Mouse (Mus musculus) lung, embryonic 15.5 days (tissue): ENCODE results near the gene Dbnl. TPM values are rescaled to one million over a fixed set of nuclear protein-coding genes. Genes with fewer than 3 reads are reported as not detected.
A peak's percentile ranks its signal among the peaks of the same experiment; 100 is the strongest.

Experiments
- ATAC-seq: fragments of 200-750 bp; cut with Nextera tagmentation; 2 replicates; pipeline ENCODE4 v1.8.0; 2017; ENCODE audit warnings: moderate number of reproducible peaks, borderline replicate concordance; ENCODE audit not compliant: low FRiP score, low TSS enrichment; ENCODE audit errors: extremely low read depth
- H3K27ac ChIP-seq: fragments of 300-500 bp; sonication (generic); 2 replicates; pipeline ENCODE4 v1.5.1; 2015; ENCODE audit warnings: moderate library complexity, mild to moderate bottlenecking, inconsistent platforms
- H3K27me3 ChIP-seq: fragments of 300-500 bp; sonication (generic); 2 replicates; pipeline ENCODE4 v1.6.1; 2015; ENCODE audit warnings: inconsistent platforms
- H3K36me3 ChIP-seq: fragments of 300-500 bp; sonication (generic); 2 replicates; pipeline ENCODE4 v1.6.1; 2015; ENCODE audit warnings: inconsistent platforms
- H3K4me1 ChIP-seq: fragments of 300-500 bp; sonication (generic); 2 replicates; pipeline ENCODE4 v1.6.1; 2015; ENCODE audit warnings: inconsistent platforms
- H3K4me2 ChIP-seq: fragments of 300-500 bp; sonication (generic); 2 replicates; pipeline ENCODE4 v1.6.1; 2015; ENCODE audit warnings: inconsistent platforms, mild to moderate bottlenecking, moderate library complexity
- H3K4me3 ChIP-seq: fragments of 300-500 bp; sonication (generic); 2 replicates; pipeline ENCODE4 v1.5.1; 2015; ENCODE audit warnings: mild to moderate bottlenecking, inconsistent platforms
- H3K9ac ChIP-seq: fragments of 300-500 bp; sonication (generic); 2 replicates; pipeline ENCODE4 v1.6.1; 2015; ENCODE audit warnings: inconsistent platforms
- H3K9me3 ChIP-seq: fragments of 300-500 bp; sonication (generic); 2 replicates; pipeline ENCODE4 v1.6.1; 2016; ENCODE audit warnings: inconsistent platforms
- WGBS: fragments of 180-500 bp; shearing (Covaris S2); methylation state at CpG from one replicate; pipeline ENCODE4 v1.1.7; 2015; 5-methylcytosine and 5-hydroxymethylcytosine counted together
- polyA plus RNA-seq: library from polyadenylated mRNA; unstranded; fragments of >200 nt; fragmentation: Nextera tagmentation; extraction: Ambion mirVana; gene quantifications from 2 replicates; pipeline ENCODE4 v1.2.1, GENCODE M21; 2015

Gene Dbnl
- 111 and 115 TPM in 2 replicates for polyA plus RNA-seq

DNA sequence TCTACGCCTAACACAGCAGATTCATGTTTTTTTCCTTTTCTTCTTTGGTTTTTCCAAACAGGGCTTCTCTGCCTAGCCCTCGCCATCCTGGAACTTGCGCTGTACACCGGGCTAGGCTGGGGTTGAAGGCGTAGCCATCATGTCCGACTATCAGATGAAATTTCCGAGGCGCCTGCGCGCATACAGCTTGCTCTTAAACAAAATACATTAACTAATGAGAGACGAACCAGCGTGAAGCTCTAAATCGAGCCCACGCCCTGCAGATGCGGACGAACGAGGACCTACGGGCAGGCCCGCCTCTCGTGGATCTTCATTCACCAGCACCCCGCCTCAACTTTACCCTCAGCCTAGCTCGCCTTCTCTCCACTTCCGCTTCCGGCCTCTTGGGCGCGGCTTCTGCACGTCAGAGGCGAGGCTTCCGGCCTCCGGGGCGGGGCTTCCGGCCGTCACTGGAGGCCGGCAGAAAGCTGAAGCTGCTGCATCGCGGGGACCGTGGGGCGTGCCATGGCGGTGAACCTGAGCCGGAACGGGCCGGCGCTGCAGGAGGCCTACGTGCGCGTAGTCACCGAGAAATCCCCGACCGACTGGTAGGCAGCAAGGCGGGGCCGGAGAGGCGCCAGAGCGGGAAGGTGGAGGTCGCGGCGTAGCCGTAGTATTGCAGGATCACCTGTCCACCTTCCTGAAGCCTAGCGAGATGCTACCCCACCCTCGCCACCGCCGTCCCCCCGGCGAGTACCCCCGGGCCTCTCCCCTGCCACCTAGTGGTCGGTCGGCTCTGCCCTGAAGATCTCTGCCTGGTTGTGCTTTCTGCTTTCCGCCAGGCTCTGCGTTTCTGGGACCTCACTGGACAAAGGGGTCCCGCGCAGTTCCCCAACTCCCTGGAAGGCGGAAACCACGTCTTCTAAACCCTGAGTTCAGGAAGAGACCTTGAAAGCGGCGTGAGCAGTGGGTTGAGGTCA lies at the start of gene Dbnl:
Gene Dbnl, plus strand, starts transcription at position 433 of the 959 bp plus-strand sequence.
- no peaks in the 10 kb centered on the region for H3K27me3 ChIP-seq
- H3K9ac ChIP-seq, result peak within 1 kb of the TSS; percentile 79
- H3K4me2 ChIP-seq, result peak within 1 kb of the TSS; percentile 73
- WGBS, result under 1% methylated on average over 74 of the region's 74 CpGs
- no peaks in the 10 kb centered on the region for H3K9me3 ChIP-seq
- peak; percentile 94 for ATAC-seq
- H3K36me3 ChIP-seq, result peaks cover 24% of the 10 kb centered on the region
- peak within 1 kb of the TSS; percentile 81 for H3K4me3 ChIP-seq
- peaks cover 20% of the 10 kb centered on the region for H3K4me1 ChIP-seq
- peak within 1 kb of the TSS; percentile 93 for H3K27ac ChIP-seq

DNA sequence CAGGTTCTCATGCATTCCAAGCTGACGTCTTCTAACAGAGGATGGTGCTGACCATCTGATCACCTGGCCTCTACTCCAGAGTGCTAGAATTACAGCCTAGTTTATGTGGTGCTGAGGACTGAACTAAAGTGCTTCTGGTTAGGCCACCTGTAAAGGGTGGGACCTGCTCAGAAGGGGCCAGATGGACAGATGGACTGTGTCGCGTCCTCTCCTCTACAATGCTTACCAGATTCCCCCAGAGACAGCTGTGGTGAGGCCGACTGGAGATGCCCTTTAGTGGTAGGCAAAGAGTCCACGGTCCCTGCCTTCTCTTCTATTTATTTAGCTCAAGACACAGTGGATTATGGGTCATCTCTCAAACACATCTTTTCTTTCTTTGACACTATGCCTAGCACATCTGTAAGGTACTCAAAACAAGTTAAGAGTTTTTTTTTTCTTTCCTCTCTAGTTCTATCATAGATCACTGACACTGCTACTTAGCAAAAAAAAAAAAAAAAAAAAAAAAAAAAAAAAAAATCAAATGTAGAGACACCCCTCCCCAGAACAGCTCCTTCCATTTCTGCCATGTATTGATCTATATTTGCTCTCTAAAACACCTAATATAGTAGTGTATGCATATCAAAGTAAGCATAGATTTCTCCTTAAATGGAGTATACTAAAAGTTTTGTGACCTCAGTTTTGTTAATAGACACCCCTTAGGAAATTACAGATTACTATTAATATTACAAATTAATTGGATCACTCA lies 49.2 kb upstream of the Dbnl start:
- H3K4me3 ChIP-seq, result no peak overlapping the region
- WGBS, result 61% methylated on average over 5 of the region's 5 CpGs
- ATAC-seq, result no peak
- H3K36me3 ChIP-seq, result no peaks in the 10 kb centered on the region
- no peak overlapping the region for H3K9ac ChIP-seq
- no peaks in the 10 kb centered on the region for H3K9me3 ChIP-seq
- H3K27ac ChIP-seq, result no peak overlapping the region
- H3K4me1 ChIP-seq, result peaks cover 10% of the 10 kb centered on the region; the same call in 1 of the 2 replicates
- no peak overlapping the region for H3K4me2 ChIP-seq
- H3K27me3 ChIP-seq, result no peaks in the 10 kb centered on the region

GRCm38 (mm10) chr11:5739846-5740245 lies 48.4 kb upstream of the Dbnl start:
- Histone ChIP-seq H3K4me2 (peak overlapping the region; percentile 94; the same call in 1 of the 2 replicates), H3K27ac (no peak overlapping the region), H3K9me3 (no peaks in the 10 kb centered on the region), H3K36me3 (no peaks in the 10 kb centered on the region), H3K4me3 (0 out of 2 replicates have a peak overlapping the region, but pooled peaks have one; percentile 83), H3K9ac (no peak overlapping the region), H3K4me1 (peaks cover 10% of the 10 kb centered on the region; the same call in 1 of the 2 replicates), H3K27me3 (no peaks in the 10 kb centered on the region)
- 63% methylated on average over 3 of the region's 3 CpGs for WGBS
- ATAC-seq, result no peak

DNA sequence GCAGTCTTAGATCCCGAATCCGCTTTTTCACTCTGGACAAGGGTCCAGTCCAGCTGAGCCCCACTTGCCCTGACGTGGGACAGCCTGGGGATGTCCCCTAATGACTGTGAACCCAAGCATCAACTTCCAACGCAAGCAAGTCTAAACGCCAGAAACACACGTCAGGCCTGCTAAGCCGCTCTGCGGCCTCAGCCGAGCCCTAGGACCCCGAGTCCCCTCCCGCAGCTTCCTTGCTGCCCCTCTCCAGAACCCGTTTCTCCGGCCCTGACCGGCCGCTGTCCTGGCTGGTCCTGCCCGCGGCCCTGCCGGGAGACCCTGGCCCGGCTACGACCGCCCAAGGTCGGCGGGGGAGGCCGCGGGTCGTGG lies 47.7 kb upstream of the Dbnl start:
- WGBS, result 2% methylated on average over 25 of the region's 26 CpGs
- Histone ChIP-seq H3K9ac (peak overlapping the region; percentile 83), H3K4me1 (peaks cover 10% of the 10 kb centered on the region; the same call in 1 of the 2 replicates), H3K9me3 (no peaks in the 10 kb centered on the region), H3K27me3 (no peaks in the 10 kb centered on the region), H3K4me3 (peak overlapping the region; percentile 83), H3K36me3 (no peaks in the 10 kb centered on the region), H3K27ac (peak overlapping the region; percentile 84), H3K4me2 (peak overlapping the region; percentile 94)
- ATAC-seq, result peak; percentile 71

- peak overlapping the region; percentile 83 for H3K9ac ChIP-seq
- ATAC-seq, result peak; percentile 95
- no peaks in the 10 kb centered on the region for H3K9me3 ChIP-seq
- no peaks in the 10 kb centered on the region for H3K36me3 ChIP-seq
- H3K27me3 ChIP-seq, result no peaks in the 10 kb centered on the region
- H3K4me2 ChIP-seq, result peak overlapping the region; percentile 94
- under 1% methylated on average over 38 of the region's 50 CpGs for WGBS
- H3K4me3 ChIP-seq, result peak overlapping the region; percentile 83
- peaks cover 10% of the 10 kb centered on the region; the same call in 1 of the 2 replicates for H3K4me1 ChIP-seq
- peak overlapping the region; percentile 84 for H3K27ac ChIP-seq
Observed at GRCm38 (mm10) chr11:5740965-5741627, 47.2 kb upstream of the Dbnl start.

DNA sequence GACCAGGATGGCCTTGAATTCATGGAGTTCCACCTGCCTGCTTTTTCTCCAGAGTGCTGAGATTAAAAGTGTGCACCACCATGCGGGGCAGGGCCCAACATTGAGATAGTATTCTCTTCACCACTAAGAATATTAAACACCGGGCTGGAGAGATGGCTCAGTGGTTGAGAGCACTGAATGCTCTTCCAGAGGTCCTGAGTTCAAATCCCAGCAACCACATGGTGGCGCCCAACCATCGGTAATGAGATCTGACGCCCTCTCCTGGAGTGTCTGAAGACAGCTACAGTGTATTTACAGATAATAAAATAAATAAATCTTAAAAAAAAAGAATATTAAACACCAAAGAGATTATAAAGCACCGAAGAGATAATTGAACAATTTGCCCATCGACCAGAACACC lies 46.2 kb upstream of the Dbnl start:
- Histone ChIP-seq H3K9ac (no peak overlapping the region), H3K27ac (no peak overlapping the region), H3K4me2 (no peak overlapping the region), H3K9me3 (no peaks in the 10 kb centered on the region), H3K27me3 (no peaks in the 10 kb centered on the region), H3K4me1 (peaks cover 10% of the 10 kb centered on the region; the same call in 1 of the 2 replicates), H3K36me3 (no peaks in the 10 kb centered on the region), H3K4me3 (no peak overlapping the region)
- no peak for ATAC-seq
- 71% methylated on average over 7 of the region's 7 CpGs for WGBS

DNA sequence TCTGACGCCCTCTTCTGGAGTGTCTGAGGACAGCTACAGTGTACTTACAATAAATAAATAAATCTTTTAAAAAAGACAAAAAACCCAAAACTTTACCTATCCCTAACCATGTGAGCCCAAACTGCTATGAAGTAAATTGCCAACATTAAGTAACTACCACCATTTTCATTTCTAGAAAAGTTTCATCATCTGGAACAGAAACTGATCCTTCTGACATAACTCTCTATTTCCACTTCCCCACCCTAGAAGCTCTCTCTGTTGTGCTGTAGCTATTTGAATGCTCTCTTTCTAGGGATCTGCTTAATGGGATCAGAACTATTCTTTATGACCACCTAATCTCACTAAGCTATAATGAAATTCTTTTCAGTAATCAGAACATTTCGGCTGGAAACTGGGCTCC lies 43.3 kb upstream of the Dbnl start:
- WGBS, result 66% methylated on average over 2 of the region's 2 CpGs
- Histone ChIP-seq H3K27me3 (no peaks in the 10 kb centered on the region), H3K9me3 (no peaks in the 10 kb centered on the region), H3K36me3 (no peaks in the 10 kb centered on the region), H3K4me3 (no peak overlapping the region), H3K27ac (no peak overlapping the region), H3K9ac (no peak overlapping the region), H3K4me2 (no peak overlapping the region), H3K4me1 (0 out of 2 replicates have a peak, but pooled peaks cover 2% of the 10 kb centered on the region)
- no peak for ATAC-seq

- no peaks in the 10 kb centered on the region for H3K27me3 ChIP-seq
- WGBS, result 88% methylated on average over 2 of the region's 2 CpGs
Observed at GRCm38 (mm10) chr11:5753755-5754154, 34.5 kb upstream of the Dbnl start.

GRCm38 (mm10) chr11:5761820-5762632 lies 26.3 kb upstream of the Dbnl start, which contains the start of gene Urgcp:
TSS of gene Urgcp (minus strand) at chr11:5762376.
- Histone ChIP-seq H3K36me3 (peaks cover 8% of the 10 kb centered on the region; the same call in 1 of the 2 replicates), H3K4me2 (peak within 1 kb of the TSS; percentile 78), H3K4me1 (peaks cover 13% of the 10 kb centered on the region), H3K4me3 (peak within 1 kb of the TSS; percentile 85), H3K27me3 (no peaks in the 10 kb centered on the region), H3K9ac (peak within 1 kb of the TSS; percentile 93), H3K9me3 (no peaks in the 10 kb centered on the region), H3K27ac (peak within 1 kb of the TSS; percentile 97)
- ATAC-seq, result peak; percentile 99
- under 1% methylated on average over 68 of the region's 68 CpGs for WGBS

More at GRCm38 (mm10) chr11:5753755-5754154, 34.5 kb upstream of the Dbnl start:
- Histone ChIP-seq H3K4me3 (no peak overlapping the region), H3K9ac (no peak overlapping the region), H3K27ac (no peak overlapping the region), H3K4me1 (no peaks in the 10 kb centered on the region), H3K4me2 (no peak overlapping the region), H3K9me3 (no peaks in the 10 kb centered on the region; the same call in 1 of the 2 replicates), H3K36me3 (peaks cover 5% of the 10 kb centered on the region; the same call in 1 of the 2 replicates)
- ATAC-seq, result no peak

DNA sequence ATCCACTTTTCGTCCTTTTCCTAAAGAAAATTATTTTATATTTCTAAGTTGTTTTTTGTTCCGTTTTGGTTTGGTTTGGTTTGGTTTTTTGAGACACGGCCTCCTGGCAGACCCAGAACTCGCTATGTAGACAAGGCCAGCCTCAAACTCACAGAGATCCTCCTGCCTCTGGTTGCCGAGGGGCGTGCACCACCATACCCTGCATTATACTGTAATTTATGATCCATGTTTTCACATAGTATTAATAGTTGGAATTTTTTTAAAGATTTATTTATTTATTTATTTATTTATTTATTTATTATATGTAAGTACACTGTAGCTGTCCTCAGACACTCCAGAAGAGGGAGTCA lies 25.7 kb upstream of the Dbnl start:
- 12% methylated on average over 6 of the region's 6 CpGs for WGBS
- peak overlapping the region; percentile 78 for H3K4me2 ChIP-seq
- 0 out of 2 replicates have a peak, but pooled peaks have one; percentile 36 for ATAC-seq
- H3K4me3 ChIP-seq, result peak overlapping the region; percentile 85
- no peaks in the 10 kb centered on the region for H3K9me3 ChIP-seq
- H3K9ac ChIP-seq, result peak overlapping the region; percentile 7; the same call in 1 of the 2 replicates
- H3K36me3 ChIP-seq, result peaks cover 6% of the 10 kb centered on the region; the same call in 1 of the 2 replicates
- H3K27me3 ChIP-seq, result no peaks in the 10 kb centered on the region
- H3K27ac ChIP-seq, result peak overlapping the region; percentile 97; the same call in 1 of the 2 replicates
- peaks cover 13% of the 10 kb centered on the region for H3K4me1 ChIP-seq
